Mouse (Mus musculus) forebrain, embryonic 16.5 days (tissue): ENCODE data around the gene Tmsb15b1. TPM values are rescaled to one million over a fixed set of nuclear protein-coding genes. Genes with fewer than 3 reads are reported as not detected.
"Not testable (repeated sequence)": the region's sequence is repeated elsewhere in the genome, so short reads cannot be mapped to it uniquely, and the experiment has no call there.

ENCODE experiments used
- ATAC-seq: fragments of 200-750 bp; cut with Nextera tagmentation; 2 replicates; pipeline ENCODE4 v1.8.0; 2017; ENCODE audit warnings: mild to moderate bottlenecking, moderate library complexity
- H3K27ac ChIP-seq: fragments of 300-500 bp; sonication (generic); 2 replicates; pipeline ENCODE4 v1.5.1; 2014; ENCODE audit warnings: low read length, control low read depth
- H3K27me3 ChIP-seq: fragments of 300-500 bp; sonication (generic); replicated peaks from 2 replicates; pipeline ENCODE4 v1.6.1; 2014; ENCODE audit warnings: low read length; ENCODE audit not compliant: control insufficient read depth, insufficient read depth
- H3K36me3 ChIP-seq: fragments of 300-500 bp; sonication (generic); 2 replicates; pipeline ENCODE4 v1.6.1; 2014; ENCODE audit not compliant: control insufficient read depth, insufficient read depth
- H3K4me1 ChIP-seq: fragments of 300-500 bp; sonication (generic); replicated peaks from 2 replicates; pipeline ENCODE4 v1.6.1; 2014; ENCODE audit warnings: low read length; ENCODE audit not compliant: control insufficient read depth, insufficient read depth
- H3K4me2 ChIP-seq: fragments of 300-500 bp; sonication (generic); 2 replicates; pipeline ENCODE4 v1.6.1; 2014; ENCODE audit warnings: mild to moderate bottlenecking, low read length, control low read depth
- H3K4me3 ChIP-seq: fragments of 300-500 bp; sonication (generic); replicated peaks from 2 replicates; pipeline ENCODE4 v1.5.1; 2014; ENCODE audit warnings: mild to moderate bottlenecking, low read length, control low read depth
- H3K9ac ChIP-seq: fragments of 300-500 bp; sonication (generic); replicated peaks from 2 replicates; pipeline ENCODE4 v1.6.1; 2014; ENCODE audit warnings: low read depth, low read length, control low read depth
- H3K9me3 ChIP-seq: fragments of 300-500 bp; sonication (generic); 2 replicates; pipeline ENCODE4 v1.6.1; 2016; ENCODE audit warnings: low read length; ENCODE audit not compliant: control insufficient read depth
- WGBS: fragments of 180-500 bp; shearing (Covaris S2); extraction: QIAGEN DNeasy Blood & Tissue Kit; methylation state at CpG from one replicate; pipeline ENCODE4 v1.1.7; 2014; 5-methylcytosine and 5-hydroxymethylcytosine counted together
- polyA plus RNA-seq: library from polyadenylated mRNA; unstranded; fragments of >200 nt; fragmentation: Nextera tagmentation; extraction: Ambion mirVana; gene quantifications from 2 replicates; pipeline ENCODE4 v1.2.1, GENCODE M21; 2015

Gene Tmsb15b1
- polyA plus RNA-seq, 1 experiment from 2014 or later = 55.3 TPM

DNA sequence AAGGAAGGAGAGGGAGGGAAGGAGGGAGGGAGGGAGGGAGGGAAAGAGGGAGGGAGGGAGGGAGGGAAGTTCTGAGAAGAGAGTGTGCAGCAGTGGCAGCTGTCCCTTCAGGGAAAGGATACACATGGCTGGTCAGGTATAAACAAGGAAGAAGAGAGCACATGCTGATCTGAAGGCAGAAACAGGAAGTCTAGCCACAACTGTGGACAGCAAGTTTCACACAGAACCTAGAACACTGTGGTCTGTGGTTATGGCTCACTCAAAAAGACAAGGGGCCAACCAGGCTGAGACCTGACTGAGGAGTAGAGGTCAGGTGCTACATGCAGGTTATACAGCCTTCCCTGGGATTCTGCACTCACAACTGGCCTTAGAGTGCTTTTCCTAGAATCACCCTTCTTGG lies 9.4 kb upstream of the Tmsb15b1 start:
- no peak for ATAC-seq
- Histone ChIP-seq H3K27me3 (no peaks in the 10 kb centered on the region), H3K4me2 (no peak overlapping the region), H3K4me3 (no peak overlapping the region), H3K36me3 (no peaks in the 10 kb centered on the region), H3K27ac (no peak overlapping the region), H3K9me3 (no peaks in the 10 kb centered on the region), H3K4me1 (no peaks in the 10 kb centered on the region), H3K9ac (no peak overlapping the region)

DNA sequence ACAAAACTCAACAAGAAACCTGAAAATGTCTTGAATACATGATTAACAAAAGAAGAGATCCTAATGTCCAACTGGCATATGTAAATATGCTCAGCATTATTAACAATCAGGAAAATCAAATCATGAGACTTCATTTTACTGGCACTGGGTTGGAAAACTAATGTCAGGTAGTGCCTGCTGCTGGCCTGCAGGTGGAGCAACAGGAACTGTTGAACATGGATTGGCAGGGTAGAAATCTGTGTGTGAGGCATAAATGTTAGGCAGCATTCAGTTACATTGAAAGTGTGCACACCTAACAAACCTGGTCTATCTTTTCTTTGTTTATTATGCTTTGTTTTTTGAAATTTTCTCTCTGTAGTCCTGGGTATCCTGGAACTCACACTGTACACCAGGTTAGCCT lies 1.9 kb upstream of the Tmsb15b1 start:
- no peaks in the 10 kb centered on the region for H3K36me3 ChIP-seq
- no peak overlapping the region for H3K4me2 ChIP-seq
- no peaks in the 10 kb centered on the region for H3K9me3 ChIP-seq
- H3K27me3 ChIP-seq = no peaks in the 10 kb centered on the region
- H3K27ac ChIP-seq = no peak overlapping the region
- no peak for ATAC-seq
- no peak overlapping the region for H3K9ac ChIP-seq
- no peaks in the 10 kb centered on the region for H3K4me1 ChIP-seq
- H3K4me3 ChIP-seq = no peak overlapping the region

DNA sequence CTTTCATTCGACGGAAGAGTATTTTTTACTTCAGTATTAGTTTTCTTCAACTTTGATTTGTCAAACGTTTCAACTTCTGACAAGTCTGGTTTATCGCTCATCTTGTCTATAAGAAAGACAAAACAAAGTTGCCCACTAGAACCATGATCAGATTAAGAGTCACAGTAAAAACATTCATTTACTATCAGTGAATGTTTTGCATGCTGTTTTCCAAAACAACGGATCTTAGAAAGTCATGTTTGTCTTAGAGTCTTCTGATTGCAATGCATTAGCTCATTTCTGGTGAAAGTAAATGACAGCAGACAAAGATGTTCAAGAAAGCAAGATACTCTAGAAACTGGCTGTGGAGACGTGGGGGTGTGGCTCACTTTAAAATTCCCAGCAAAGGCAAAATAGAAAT lies 1.3 kb downstream of the Tmsb15b1 start, which contains the start of gene Tmsb15b2:
Tmsb15b2 (minus strand) TSS at position 101 of the 400 bp plus-strand sequence.
- WGBS = 88% methylated on average over 6 of the region's 6 CpGs
- not testable (repeated sequence) for ATAC-seq, H3K4me1 ChIP-seq, H3K36me3 ChIP-seq, H3K27ac ChIP-seq, H3K9me3 ChIP-seq, H3K27me3 ChIP-seq
- Histone ChIP-seq H3K4me2 (peak within 1 kb of the TSS; percentile 60), H3K4me3 (peak within 1 kb of the TSS; percentile 52), H3K9ac (peak within 1 kb of the TSS; percentile 61)

DNA sequence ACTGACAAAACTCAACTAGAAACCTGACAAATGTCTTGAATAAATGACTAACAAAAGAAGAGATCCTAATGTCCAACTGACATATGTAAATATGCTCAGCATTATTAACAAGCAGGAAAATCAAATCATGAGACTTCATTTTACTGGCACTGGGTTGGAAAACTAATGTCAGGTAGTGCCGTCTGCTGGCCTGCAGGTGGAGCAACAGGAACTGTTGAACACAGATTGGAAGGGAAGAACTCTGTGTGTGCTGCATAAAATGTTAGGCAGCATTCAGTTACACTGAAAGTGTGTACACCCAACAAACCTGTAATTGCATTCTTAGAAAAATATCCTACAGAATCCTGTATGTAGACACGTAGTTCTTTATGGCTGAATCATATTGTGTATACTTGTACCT lies 17.0 kb downstream of the Tmsb15b1 start:
- WGBS = 17% methylated on average over 2 of the region's 2 CpGs

DNA sequence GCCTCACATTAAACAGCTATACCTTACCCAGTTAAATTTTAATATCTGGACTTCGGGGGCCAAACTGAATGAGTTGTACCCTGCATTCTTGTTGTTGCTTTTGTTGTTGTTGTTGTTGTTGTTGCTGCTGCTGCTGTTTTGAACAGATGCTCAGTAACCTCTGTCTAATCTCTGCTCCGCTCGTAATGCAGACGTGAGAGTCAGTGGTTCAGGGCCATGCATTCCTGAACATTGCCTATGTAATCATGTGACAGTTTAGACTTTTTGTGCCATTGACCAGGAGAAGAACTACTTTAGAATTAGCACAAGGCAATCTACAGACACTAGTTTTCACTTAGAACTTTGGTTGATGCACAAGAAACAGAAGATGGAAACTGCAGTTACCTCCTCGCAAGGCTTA lies 18.4 kb downstream of the Tmsb15b1 start:
- 55% methylated on average over 5 of the region's 5 CpGs for WGBS
- Histone ChIP-seq H3K4me3 (peak overlapping the region; percentile 49), H3K4me2 (peak overlapping the region; percentile 44)
- H3K9ac ChIP-seq, H3K4me1 ChIP-seq, H3K9me3 ChIP-seq, H3K27ac ChIP-seq, H3K27me3 ChIP-seq, H3K36me3 ChIP-seq: not testable (repeated sequence)
- ATAC-seq = peak; percentile 18; the same call in 1 of the 2 replicates

More for the DNA sequence above, 17.0 kb downstream of the Tmsb15b1 start:
- no peak overlapping the region for H3K9ac ChIP-seq
- no peak overlapping the region for H3K4me3 ChIP-seq
- no peaks in the 10 kb centered on the region for H3K36me3 ChIP-seq
- ATAC-seq = no peak
- H3K9me3 ChIP-seq = no peaks in the 10 kb centered on the region
- no peaks in the 10 kb centered on the region for H3K27me3 ChIP-seq
- no peaks in the 10 kb centered on the region for H3K4me1 ChIP-seq
- H3K4me2 ChIP-seq = no peak overlapping the region
- no peak overlapping the region for H3K27ac ChIP-seq

DNA sequence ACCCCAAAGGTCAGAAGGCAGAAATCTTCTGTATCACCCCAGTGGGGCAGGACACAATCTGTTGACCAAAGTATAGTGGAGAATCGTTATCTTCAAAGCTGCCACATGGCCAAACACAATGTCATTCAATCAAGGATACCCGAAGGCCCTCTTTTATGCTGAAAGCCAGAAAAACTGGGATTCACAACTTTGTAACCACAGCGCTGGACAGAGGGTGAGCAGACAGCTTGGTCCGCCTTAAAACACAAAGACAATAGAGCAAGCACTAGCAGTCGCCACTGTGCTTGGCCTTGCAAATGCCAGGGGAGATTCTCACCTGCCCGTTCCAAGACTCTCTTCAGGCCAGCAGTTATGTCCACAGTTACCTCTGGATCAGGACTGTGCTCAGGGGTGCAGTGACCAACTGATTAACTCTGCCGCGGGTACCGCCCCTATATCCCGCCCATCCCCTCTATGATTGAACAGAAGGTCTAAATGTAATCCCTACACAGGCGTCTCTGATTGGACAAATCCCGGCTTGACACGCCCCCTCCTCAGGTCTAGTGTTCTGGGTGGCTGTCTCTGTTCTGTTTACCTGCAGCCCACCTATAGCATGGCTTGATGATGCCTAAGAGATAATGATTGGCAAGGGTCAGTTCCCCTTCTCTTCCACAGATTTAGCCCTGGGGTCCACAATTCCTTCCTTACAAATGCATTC lies 18.9 kb downstream of the Tmsb15b1 start:
- Histone ChIP-seq H3K4me3 (peak overlapping the region; percentile 49), H3K4me2 (peak overlapping the region; percentile 46), H3K9ac (peak overlapping the region; percentile 45; the same call in 1 of the 2 replicates)
- H3K27ac ChIP-seq, H3K36me3 ChIP-seq, H3K4me1 ChIP-seq, H3K27me3 ChIP-seq, H3K9me3 ChIP-seq: not testable (repeated sequence)
- 26% methylated on average over 13 of the region's 13 CpGs for WGBS
- ATAC-seq = peak; percentile 100

DNA sequence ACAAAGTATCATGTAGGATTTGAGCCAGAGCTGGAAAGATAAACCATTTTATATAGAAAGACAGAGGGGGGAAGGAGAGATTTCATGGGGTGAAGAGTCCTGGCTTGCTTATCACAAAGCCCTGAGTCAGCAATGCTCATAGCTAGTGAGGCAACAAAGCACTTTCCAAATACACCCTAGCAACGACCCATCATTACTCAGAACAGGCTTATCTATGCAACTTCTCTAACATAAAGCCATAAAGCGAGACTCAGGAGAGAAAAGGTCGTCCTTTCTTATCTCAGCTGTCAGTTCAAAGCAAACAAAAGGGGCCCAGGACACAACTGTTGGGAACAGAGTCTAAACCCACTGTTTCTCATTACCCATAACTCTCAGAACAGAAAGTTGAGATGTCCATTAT lies 38.7 kb downstream of the Tmsb15b1 start:
- ATAC-seq = no peak
- H3K9ac ChIP-seq = no peak overlapping the region
- no peak overlapping the region for H3K4me3 ChIP-seq
- 54% methylated on average over 3 of the region's 3 CpGs for WGBS
- H3K9me3 ChIP-seq = no peaks in the 10 kb centered on the region
- H3K4me2 ChIP-seq = no peak overlapping the region
- H3K27ac ChIP-seq = no peak overlapping the region
- H3K27me3 ChIP-seq = no peaks in the 10 kb centered on the region
- no peaks in the 10 kb centered on the region for H3K4me1 ChIP-seq
- H3K36me3 ChIP-seq = no peaks in the 10 kb centered on the region

DNA sequence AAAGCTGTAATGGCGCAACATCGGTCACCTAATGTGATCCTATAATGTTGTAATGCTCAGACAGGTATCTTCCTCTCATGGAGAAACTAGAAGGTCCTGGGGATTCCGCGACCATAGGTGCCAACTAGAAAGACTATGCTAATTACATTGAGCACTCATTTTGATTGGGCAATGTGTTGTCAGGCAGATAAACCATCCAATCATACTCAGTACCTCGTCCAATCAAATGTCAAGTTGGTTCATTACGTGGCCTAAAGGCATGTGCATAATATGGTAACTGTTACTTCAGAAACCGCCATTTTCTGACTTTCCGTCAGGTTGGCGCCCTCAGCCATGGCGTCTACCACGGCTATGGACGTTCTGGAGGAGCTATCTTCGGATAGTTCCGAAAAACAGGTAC lies 49.6 kb downstream of the Tmsb15b1 start, which contains the start of gene H2bfm:
H2bfm (plus strand) TSS at position 295 of the 400 bp plus-strand sequence.
- no peaks in the 10 kb centered on the region for H3K4me1 ChIP-seq
- no peak within 1 kb of the TSS for H3K27ac ChIP-seq
- no peaks in the 10 kb centered on the region for H3K9me3 ChIP-seq
- no peak within 1 kb of the TSS for H3K4me2 ChIP-seq
- no peaks in the 10 kb centered on the region for H3K27me3 ChIP-seq
- 94% methylated on average over 14 of the region's 14 CpGs for WGBS
- no peak within 1 kb of the TSS for H3K9ac ChIP-seq
- no peak for ATAC-seq
- H3K36me3 ChIP-seq = no peaks in the 10 kb centered on the region
- H3K4me3 ChIP-seq = no peak within 1 kb of the TSS

DNA sequence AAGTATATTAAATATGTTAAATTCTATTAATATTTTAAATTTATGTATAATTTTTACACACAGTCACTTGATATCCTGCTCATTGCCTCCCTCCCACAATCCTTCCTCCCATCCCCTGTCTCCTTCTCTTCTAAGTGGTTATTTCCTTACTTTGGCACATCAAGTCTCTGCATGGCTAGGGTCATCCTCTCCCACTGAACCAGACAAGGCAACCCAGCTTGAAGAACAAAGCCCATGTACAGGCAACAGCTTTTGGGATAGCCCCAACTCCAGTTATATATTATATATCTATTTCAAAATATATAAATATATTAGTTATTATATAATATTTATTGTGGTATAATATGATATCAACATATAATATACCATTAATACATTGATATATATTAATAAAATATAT lies 50.8 kb downstream of the Tmsb15b1 start:
- H3K4me3 ChIP-seq = no peak overlapping the region
- H3K27ac ChIP-seq = no peak overlapping the region
- no peaks in the 10 kb centered on the region for H3K27me3 ChIP-seq
- no peak overlapping the region for H3K9ac ChIP-seq
- H3K36me3 ChIP-seq = no peaks in the 10 kb centered on the region
- no peak for ATAC-seq
- H3K4me2 ChIP-seq = no peak overlapping the region
- no peaks in the 10 kb centered on the region for H3K4me1 ChIP-seq
- H3K9me3 ChIP-seq = no peaks in the 10 kb centered on the region
